Comparison of ENCODE assay signal across 24 mouse cellular contexts in genomic region chr15:101802296-101802835, GRCm38 (mm10). TPM values are rescaled to one million over a fixed set of nuclear protein-coding genes. Genes with fewer than 3 reads are reported as not detected.
A peak's percentile ranks its signal among the peaks of the same experiment; 100 is the strongest.
DNase-seq lines count a peak whose midpoint lies in the region; ATAC-seq and TF ChIP-seq lines count a peak whose summit lies in the region.
"Had no signal": no experiment of that assay in that cellular context is flagged by ENCODE, and none has a peak within 500 bp of the region (broad histone marks: within the 10 kb centered on the region; RNA-seq: fewer than 3 reads in every experiment).

TSS of gene Krt73 (minus strand) at chr15:101802346.

- no peak within 1 kb of the TSS for H3K4me2 ChIP-seq in hindbrain, embryonic 16.5 days (ENCODE audit: low read length)
- H3K4me2 ChIP-seq in neural tube, embryonic 15.5 days: no peak within 1 kb of the TSS; the same call in 1 of the 2 replicates
- H3K4me2 ChIP-seq: heart, embryonic 11.5 days; limb, embryonic 13.5 days had no signal

- no peaks in the 10 kb centered on the region for H3K9me3 ChIP-seq in hindbrain, embryonic 16.5 days (ENCODE audit: control insufficient read depth, low read length)
- no peaks in the 10 kb centered on the region for H3K9me3 ChIP-seq in neural tube, embryonic 15.5 days (replicated peaks)
- H3K9me3 ChIP-seq: limb, embryonic 13.5 days; megakaryocyte, embryonic 14.5 days had no signal

- TF ChIP-seq CTCF in left cerebral cortex, adult 2 months (IDR thresholded peaks at IDR 0.05): no peak

- no peaks in the 10 kb centered on the region for H3K36me3 ChIP-seq in hindbrain, embryonic 16.5 days (ENCODE audit: control insufficient read depth, insufficient read depth, low read length)
- H3K36me3 ChIP-seq in neural tube, embryonic 15.5 days: no peaks in the 10 kb centered on the region
- H3K36me3 ChIP-seq: G1E; limb, embryonic 13.5 days had no signal

- ATAC-seq in hindbrain, embryonic 16.5 days: peak; percentile 54; the same call in 1 of the 2 replicates
- no peak for ATAC-seq in neural tube, embryonic 15.5 days (ENCODE audit: low FRiP score)
- ATAC-seq: CD4-positive, CD25-positive, alpha-beta regulatory T cell, adult 4 months; intestine, embryonic 16.5 days had no signal

- no peak within 1 kb of the TSS for H3K9ac ChIP-seq in hindbrain, embryonic 16.5 days (ENCODE audit: low read depth, low read length)
- H3K9ac ChIP-seq in neural tube, embryonic 15.5 days (replicated peaks): no peak within 1 kb of the TSS
- H3K9ac ChIP-seq: limb, embryonic 13.5 days had no signal

- peak; percentile 30 to 32 for DNase-seq in cerebellum, postnatal 10 days
- no peak for DNase-seq in cerebellum, adult 18-20 months
- no peak for DNase-seq in left cerebral cortex, adult 2 months (ENCODE audit: extremely low spot score in 1 of 2, low spot score in 2 of 2)
- DNase-seq in left cerebral cortex, adult 18-20 months (ENCODE audit: low spot score in 2 of 2): no peak
- no peak for DNase-seq in urinary bladder, postnatal 14 days (ENCODE audit: low spot score)
- no peak for DNase-seq in adrenal gland, adult 18-20 months (ENCODE audit: low spot score in 2 of 2)
- DNase-seq: cerebellum, adult 11-12 months; gastrocnemius, postnatal 36 days; heart, postnatal 36 days; lung, postnatal 10 days; right cerebral cortex, postnatal 25 days; thymus, postnatal 4 days had no signal

- H3K27me3 ChIP-seq in hindbrain, embryonic 16.5 days (replicated peaks; ENCODE audit: control insufficient read depth, insufficient read depth, low read length): no peaks in the 10 kb centered on the region
- H3K27me3 ChIP-seq in neural tube, embryonic 15.5 days (replicated peaks): no peaks in the 10 kb centered on the region

- H3K4me3 ChIP-seq in left cerebral cortex, adult 2 months: no peak within 1 kb of the TSS
- H3K4me3 ChIP-seq in hindbrain, embryonic 16.5 days (ENCODE audit: low read length): no peak within 1 kb of the TSS
- no peak within 1 kb of the TSS for H3K4me3 ChIP-seq in neural tube, embryonic 15.5 days (replicated peaks)
- H3K4me3 ChIP-seq: limb, embryonic 13.5 days; megakaryocyte, embryonic 14.5 days; myocyte had no signal

- peaks cover 8% of the 10 kb centered on the region for H3K4me1 ChIP-seq in hindbrain, embryonic 16.5 days (ENCODE audit: control insufficient read depth, insufficient read depth, low read depth, low read length)
- H3K4me1 ChIP-seq in neural tube, embryonic 15.5 days: peaks cover 15% of the 10 kb centered on the region
- H3K4me1 ChIP-seq: limb, embryonic 13.5 days; megakaryocyte, embryonic 14.5 days had no signal

- 58% methylated on average over 6 of the region's 6 CpGs for WGBS in hindbrain, embryonic 16.5 days
- 50% methylated on average over 6 of the region's 6 CpGs for WGBS in neural tube, embryonic 15.5 days

- H3K27ac ChIP-seq in left cerebral cortex, adult 2 months: peak within 1 kb of the TSS; percentile 41; the same call in 1 of the 2 replicates
- H3K27ac ChIP-seq in hindbrain, embryonic 16.5 days (ENCODE audit: low read depth, low read length): no peak within 1 kb of the TSS; the same call in 1 of the 2 replicates
- H3K27ac ChIP-seq in neural tube, embryonic 15.5 days (replicated peaks): peak within 1 kb of the TSS; percentile 23; the same call in 1 of the 2 replicates
- H3K27ac ChIP-seq: limb, embryonic 13.5 days had no signal

- intact Hi-C loops in left cerebral cortex, adult 2 months (cut with DNase I): loop anchor here (5.0 kb wide), 1 partner anchor 70 kb away; no protein-coding TSS in a partner anchor

RNA-seq across cellular contexts. Expression of gene Krt73, which starts in this region (rescaled TPM):
- 1 to 10 TPM; 1.0 to 1.2 TPM for total RNA-seq in left cerebral cortex, adult 2 months (2021)
- 1 to 10 TPM; 1.7 TPM for total RNA-seq in left cerebral cortex, adult 18-20 months (2021)
- 1.9 and 2.0 TPM in 2 replicates for polyA plus RNA-seq in hindbrain, embryonic 16.5 days (2015; fragmentation: Nextera tagmentation; extraction: Ambion mirVana)
- polyA plus RNA-seq in neural tube, embryonic 15.5 days (2015; fragmentation: Nextera tagmentation; extraction: Ambion mirVana): 0.31 and 0.47 TPM in 2 replicates
- total RNA-seq in adrenal gland, adult 18-20 months (2021): not detected
- total RNA-seq: G1E; gastrocnemius, postnatal 36 days; heart, postnatal 36 days had no signal
- polyA plus RNA-seq: CD4-positive, CD25-positive, alpha-beta regulatory T cell, adult 4 months; embryonic facial prominence, embryonic 11.5 days; G1E; heart, embryonic 11.5 days; intestine, embryonic 16.5 days; kidney, embryonic 16.5 days; limb, embryonic 13.5 days; liver, embryonic 16.5 days; myocyte had no signal

Comparison
In these comparisons a context has a peak if more than half of its experiments do, and no peak if none do; other contexts are left out.
1. DNase-seq: peak in cerebellum, postnatal 10 days (2 of 2); none in cerebellum, adult 18-20 months (0 of 2), left cerebral cortex, adult 2 months (0 of 2), left cerebral cortex, adult 18-20 months (0 of 2), urinary bladder, postnatal 14 days (single experiment) and adrenal gland, adult 18-20 months (0 of 2).